Mouse (Mus musculus): Measurements from ENCODE around the gene Gp1bb.

GRCm38 (mm10) chr16:18580389-18580788 is 41.8 kb downstream of the Gp1bb start:
- TF ChIP-seq POLR2A (IDR thresholded peaks at IDR 0.05; ENCODE audit: control insufficient read depth in 1 of 2, insufficient read depth in 1 of 2, low read depth in 1 of 2, low read length in 2 of 2, poor library complexity in 1 of 2) (no peak), MAX (IDR thresholded peaks at IDR 0.05; ENCODE audit: low read length) (no peak), CTCF (IDR thresholded peaks at IDR 0.05 in 2 of 3, conservative IDR thresholded peaks at IDR 0.05 in 1 of 3; ENCODE audit: control insufficient read depth in 1 of 3, insufficient read depth in 1 of 3, low read depth in 2 of 3, low read length in 3 of 3, poor library complexity in 1 of 3, severe bottlenecking in 1 of 3) (no peak), MAFK (IDR thresholded peaks at IDR 0.05; ENCODE audit: borderline replicate concordance, low read depth, low read length) (no peak), USF2 (IDR thresholded peaks at IDR 0.05; ENCODE audit: borderline replicate concordance in 1 of 2, insufficient read depth in 1 of 2, low read depth in 1 of 2, low read length in 2 of 2) (no peak), TBP (IDR thresholded peaks at IDR 0.05; ENCODE audit: low read depth, low read length) (no peak), KAT2A (conservative IDR thresholded peaks at IDR 0.05; ENCODE audit: low read depth, low read length) (no peak), USF1 (IDR thresholded peaks at IDR 0.05; ENCODE audit: low read depth, low read length) (no peak), GABPA (IDR thresholded peaks at IDR 0.05; ENCODE audit: low read depth, low read length) (no peak), CHD2 (IDR thresholded peaks at IDR 0.05; ENCODE audit: low read length) (no peak)
